Mouse (Mus musculus): ENCODE measurements around the gene Orai2. TPM values are rescaled to one million over a fixed set of nuclear protein-coding genes. Genes with fewer than 3 reads are reported as not detected.
"Not testable (repeated sequence)": the region's sequence is repeated elsewhere in the genome, so short reads cannot be mapped to it uniquely, and the experiment has no call there.

Gene Orai2
- polyA plus RNA-seq, 1 experiment from 2014 or later = 8.4 TPM

DNA sequence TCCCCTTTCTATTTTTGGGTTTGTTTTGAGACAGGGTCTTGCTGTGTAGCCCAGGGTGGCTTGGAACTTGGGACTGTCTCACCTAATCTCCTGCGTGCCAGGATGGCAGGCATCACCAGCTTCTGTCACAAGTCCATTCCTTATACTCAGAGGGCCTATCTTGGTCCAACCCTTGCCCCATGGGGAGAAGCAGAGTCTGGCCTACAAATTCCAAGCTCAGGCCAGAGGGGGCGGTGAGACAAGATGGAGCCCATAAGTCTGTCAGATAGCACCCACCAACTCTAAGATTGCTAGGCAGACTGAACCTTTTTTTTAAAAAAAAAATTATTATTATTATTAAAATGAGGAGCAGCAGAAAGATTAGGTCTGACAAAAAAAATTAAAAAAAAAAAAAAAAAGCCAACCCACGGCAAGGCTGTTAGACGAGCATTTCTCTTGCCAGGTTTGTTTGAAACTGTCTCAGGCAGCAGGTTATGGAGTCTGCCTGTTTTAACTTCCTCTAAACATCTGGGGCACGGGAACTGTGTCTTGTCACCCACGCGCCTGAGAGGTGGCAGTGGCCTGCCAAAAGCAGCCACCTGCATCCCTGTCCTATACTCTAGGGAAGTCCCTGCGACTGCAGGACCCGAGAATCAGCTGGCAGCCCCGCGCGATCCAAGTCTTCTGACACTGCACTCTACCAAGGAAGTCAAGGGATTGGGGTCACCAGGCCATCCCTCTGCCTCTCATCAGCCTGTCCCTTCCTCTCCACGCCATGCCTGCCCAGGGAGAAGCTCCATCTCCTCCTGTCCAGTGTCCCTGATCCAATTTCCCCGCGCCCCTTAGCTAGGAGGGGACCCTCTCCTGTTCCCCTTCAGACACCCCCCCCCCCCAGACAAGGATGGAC, 644 bp downstream of the Orai2 start:
- H3K9ac ChIP-seq (ENCODE audit: low read length) = peak overlapping the region; percentile 68
- ATAC-seq (replicated peaks; ENCODE audit: low FRiP score) (peak; percentile 35; the same call in 1 of the 2 replicates), DNase-seq (ENCODE audit: low spot score) (no peak)

DNA sequence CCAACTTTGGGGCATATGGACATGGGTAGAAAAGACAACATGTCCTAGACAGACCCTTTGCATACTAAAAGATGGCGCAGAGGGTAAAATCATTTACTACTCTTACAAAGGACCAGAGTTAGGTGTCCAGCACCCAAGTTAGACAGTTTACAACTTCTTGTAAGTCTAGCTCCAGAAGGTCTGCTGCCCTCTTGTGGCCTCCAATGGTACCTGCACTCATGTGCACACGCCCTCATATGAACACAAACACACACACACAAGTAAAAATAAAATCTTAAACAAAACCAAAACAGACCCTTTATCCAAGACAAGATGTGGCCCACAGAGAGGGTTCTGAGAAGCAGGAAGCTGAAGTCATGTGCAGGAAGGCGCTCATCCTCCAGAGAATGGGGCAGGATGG, 2.4 kb downstream of the Orai2 start:
- Histone ChIP-seq H3K4me3 (ENCODE audit: low read depth, low read length) (no peak overlapping the region), H3K36me3 (ENCODE audit: control insufficient read depth, insufficient read depth, low read length) (no peaks in the 10 kb centered on the region), H3K27me3 (ENCODE audit: control insufficient read depth, insufficient read depth, low read length) (no peaks in the 10 kb centered on the region), H3K4me2 (ENCODE audit: low read depth, low read length, severe bottlenecking) (no peak overlapping the region), H3K4me1 (replicated peaks; ENCODE audit: control insufficient read depth, insufficient read depth, low read length) (peaks cover 3% of the 10 kb centered on the region; the same call in 1 of the 2 replicates), H3K9me3 (ENCODE audit: control insufficient read depth, low read length) (peaks cover 2% of the 10 kb centered on the region; the same call in 1 of the 2 replicates), H3K9ac (ENCODE audit: low read length) (no peak overlapping the region), H3K27ac (ENCODE audit: low read depth, low read length) (no peak overlapping the region)
- 91% methylated on average over 3 of the region's 3 CpGs for WGBS
- DNase-seq (ENCODE audit: low spot score) (no peak), ATAC-seq (replicated peaks; ENCODE audit: low FRiP score) (no peak)

More for the DNA sequence above, 644 bp downstream of the Orai2 start:
- no peaks in the 10 kb centered on the region for H3K36me3 ChIP-seq (ENCODE audit: control insufficient read depth, insufficient read depth, low read length)
- H3K9me3 ChIP-seq (ENCODE audit: control insufficient read depth, low read length) = peaks cover 2% of the 10 kb centered on the region; the same call in 1 of the 2 replicates
- WGBS = 15% methylated on average over 15 of the region's 15 CpGs
- H3K27ac ChIP-seq (ENCODE audit: low read depth, low read length) = no peak overlapping the region
- peaks cover 3% of the 10 kb centered on the region; the same call in 1 of the 2 replicates for H3K4me1 ChIP-seq (replicated peaks; ENCODE audit: control insufficient read depth, insufficient read depth, low read length)
- H3K4me3 ChIP-seq (ENCODE audit: low read depth, low read length) = peak overlapping the region; percentile 55
- no peaks in the 10 kb centered on the region for H3K27me3 ChIP-seq (ENCODE audit: control insufficient read depth, insufficient read depth, low read length)
- peak overlapping the region; percentile 92 for H3K4me2 ChIP-seq (ENCODE audit: low read depth, low read length, severe bottlenecking)

DNA sequence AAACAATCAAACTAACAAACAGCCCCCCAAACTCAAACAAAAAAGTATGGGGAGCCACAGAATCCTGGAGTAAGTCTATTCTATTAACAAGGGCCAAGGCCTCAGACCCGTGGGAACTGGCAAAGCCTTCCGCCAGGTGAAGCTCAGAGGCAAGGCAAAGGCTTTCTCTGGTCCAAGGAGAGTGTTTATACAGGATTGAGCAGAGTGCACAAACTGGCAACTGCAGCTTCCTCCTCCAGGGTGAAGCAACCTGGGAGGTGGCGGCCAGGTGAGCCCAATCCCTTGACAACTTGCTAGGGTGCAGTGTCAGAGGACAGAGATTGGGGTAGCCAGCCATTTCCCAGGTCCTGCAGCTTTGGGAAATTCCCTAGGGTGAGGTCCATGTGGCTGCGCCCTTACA, 3.2 kb downstream of the Orai2 start:
- Histone ChIP-seq H3K27ac (ENCODE audit: low read depth, low read length) (no peak overlapping the region), H3K36me3 (ENCODE audit: control insufficient read depth, insufficient read depth, low read length) (no peaks in the 10 kb centered on the region), H3K4me1 (replicated peaks; ENCODE audit: control insufficient read depth, insufficient read depth, low read length) (peaks cover 3% of the 10 kb centered on the region; the same call in 1 of the 2 replicates), H3K4me3 (ENCODE audit: low read depth, low read length) (no peak overlapping the region), H3K27me3 (ENCODE audit: control insufficient read depth, insufficient read depth, low read length) (no peaks in the 10 kb centered on the region), H3K4me2 (ENCODE audit: low read depth, low read length, severe bottlenecking) (no peak overlapping the region), H3K9ac (ENCODE audit: low read length) (no peak overlapping the region), H3K9me3 (ENCODE audit: control insufficient read depth, low read length) (peaks cover 2% of the 10 kb centered on the region; the same call in 1 of the 2 replicates)
- 90% methylated on average over 4 of the region's 4 CpGs for WGBS
- ATAC-seq (replicated peaks; ENCODE audit: low FRiP score) (no peak), DNase-seq (ENCODE audit: low spot score) (no peak)

DNA sequence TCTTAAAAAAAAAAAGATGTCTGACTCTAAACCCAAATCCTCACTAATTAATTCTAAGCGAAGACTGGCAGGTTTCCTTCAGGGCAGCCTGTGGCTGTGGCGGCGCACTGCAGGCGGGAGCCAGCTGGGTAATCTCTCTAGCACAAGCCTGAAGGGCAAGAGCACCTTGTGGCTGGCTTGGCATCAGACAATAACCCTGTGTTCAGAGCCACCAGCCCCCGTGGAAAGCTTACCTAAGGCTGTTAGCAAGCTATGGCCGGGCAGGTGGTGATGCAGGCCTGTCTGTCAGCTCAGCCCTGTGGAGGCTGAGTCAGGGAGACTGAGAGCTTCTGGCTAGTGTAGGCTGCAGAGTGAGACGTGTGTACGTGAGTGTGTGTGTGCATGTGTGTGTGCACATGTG, 5.3 kb downstream of the Orai2 start:
- Histone ChIP-seq H3K4me1 (replicated peaks; ENCODE audit: control insufficient read depth, insufficient read depth, low read length) (peaks cover 2% of the 10 kb centered on the region; the same call in 1 of the 2 replicates), H3K4me2 (ENCODE audit: low read depth, low read length, severe bottlenecking) (no peak overlapping the region), H3K36me3 (ENCODE audit: control insufficient read depth, insufficient read depth, low read length) (no peaks in the 10 kb centered on the region), H3K9ac (ENCODE audit: low read length) (no peak overlapping the region), H3K27me3 (ENCODE audit: control insufficient read depth, insufficient read depth, low read length) (no peaks in the 10 kb centered on the region), H3K27ac (ENCODE audit: low read depth, low read length) (no peak overlapping the region), H3K4me3 (ENCODE audit: low read depth, low read length) (no peak overlapping the region), H3K9me3 (ENCODE audit: control insufficient read depth, low read length) (peaks cover 2% of the 10 kb centered on the region; the same call in 1 of the 2 replicates)
- WGBS = 80% methylated on average over 8 of the region's 8 CpGs
- DNase-seq (ENCODE audit: low spot score) = no peak
- ATAC-seq (replicated peaks; ENCODE audit: low FRiP score) = no peak

DNA sequence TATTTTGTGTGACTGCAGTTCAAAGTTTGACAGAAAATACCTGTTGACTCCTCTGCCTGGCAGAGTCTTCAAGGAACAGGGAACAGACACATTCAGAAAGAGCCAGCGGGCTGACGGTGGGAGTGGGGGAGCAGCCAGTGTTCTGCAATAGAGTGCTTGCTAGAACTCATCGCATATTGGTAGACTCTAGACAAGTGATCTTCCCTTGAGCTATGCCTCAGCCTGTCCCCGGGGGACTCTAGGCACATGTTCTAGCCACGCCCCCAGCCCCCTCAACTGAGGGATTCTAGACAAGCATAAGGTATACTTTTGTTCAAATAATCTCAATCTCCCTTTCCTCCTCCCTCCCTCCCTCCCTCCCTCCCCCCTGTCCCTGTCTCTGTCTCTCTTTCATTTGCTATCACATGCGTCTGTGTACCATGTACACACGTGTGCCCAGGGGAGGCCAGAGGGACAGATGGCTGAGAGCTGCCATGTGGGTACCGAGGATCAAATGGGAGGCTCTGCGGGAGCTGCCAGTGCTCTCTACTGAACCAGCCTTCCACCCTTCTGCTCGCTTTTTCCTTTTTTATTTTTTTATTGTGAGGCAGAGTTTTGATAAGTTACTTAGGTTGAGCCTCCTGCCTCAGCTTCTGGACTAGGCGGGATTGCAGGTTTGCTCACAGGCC, 6.6 kb downstream of the Orai2 start:
- H3K27ac ChIP-seq (ENCODE audit: low read depth, low read length) = no peak overlapping the region
- H3K9me3 ChIP-seq (ENCODE audit: control insufficient read depth, low read length) = peaks cover 2% of the 10 kb centered on the region; the same call in 1 of the 2 replicates
- H3K27me3 ChIP-seq (ENCODE audit: control insufficient read depth, insufficient read depth, low read length) = no peaks in the 10 kb centered on the region
- H3K9ac ChIP-seq (ENCODE audit: low read length) = no peak overlapping the region
- H3K4me3 ChIP-seq (ENCODE audit: low read depth, low read length) = no peak overlapping the region
- no peaks in the 10 kb centered on the region for H3K4me1 ChIP-seq (replicated peaks; ENCODE audit: control insufficient read depth, insufficient read depth, low read length)
- H3K4me2 ChIP-seq (ENCODE audit: low read depth, low read length, severe bottlenecking) = no peak overlapping the region
- DNase-seq (ENCODE audit: low spot score) (no peak), ATAC-seq (replicated peaks; ENCODE audit: low FRiP score) (no peak)
- WGBS = 82% methylated on average over 11 of the region's 11 CpGs
- no peaks in the 10 kb centered on the region for H3K36me3 ChIP-seq (ENCODE audit: control insufficient read depth, insufficient read depth, low read length)

DNA sequence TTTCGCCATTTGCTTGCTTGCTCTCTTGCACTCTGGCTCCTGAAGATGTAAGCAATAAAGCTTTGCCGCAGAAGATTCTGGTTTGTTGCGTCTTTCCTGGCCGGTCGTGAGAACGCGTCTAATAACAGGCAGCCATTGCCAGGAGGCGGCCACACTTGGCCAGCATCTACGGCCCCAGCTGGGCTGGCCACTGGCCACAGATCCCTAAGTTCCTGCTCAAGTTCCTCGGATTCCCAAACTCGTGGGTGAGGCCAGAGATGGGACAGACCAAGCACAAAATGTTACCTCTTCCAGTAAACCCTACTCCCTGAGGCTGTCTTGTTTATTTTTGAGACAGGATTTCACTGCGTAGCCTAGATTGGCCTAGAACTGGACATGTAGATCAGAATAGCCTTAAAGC, 10.4 kb downstream of the Orai2 start:
- not testable (repeated sequence) for H3K9ac ChIP-seq (ENCODE audit: low read length); H3K4me2 ChIP-seq (ENCODE audit: low read depth, low read length, severe bottlenecking); DNase-seq (ENCODE audit: low spot score); ATAC-seq (replicated peaks; ENCODE audit: low FRiP score); H3K27ac ChIP-seq (ENCODE audit: low read depth, low read length); H3K4me1 ChIP-seq (replicated peaks; ENCODE audit: control insufficient read depth, insufficient read depth, low read length); H3K9me3 ChIP-seq (ENCODE audit: control insufficient read depth, low read length); H3K27me3 ChIP-seq (ENCODE audit: control insufficient read depth, insufficient read depth, low read length); H3K4me3 ChIP-seq (ENCODE audit: low read depth, low read length); H3K36me3 ChIP-seq (ENCODE audit: control insufficient read depth, insufficient read depth, low read length)
- WGBS = 91% methylated on average over 11 of the region's 12 CpGs

DNA sequence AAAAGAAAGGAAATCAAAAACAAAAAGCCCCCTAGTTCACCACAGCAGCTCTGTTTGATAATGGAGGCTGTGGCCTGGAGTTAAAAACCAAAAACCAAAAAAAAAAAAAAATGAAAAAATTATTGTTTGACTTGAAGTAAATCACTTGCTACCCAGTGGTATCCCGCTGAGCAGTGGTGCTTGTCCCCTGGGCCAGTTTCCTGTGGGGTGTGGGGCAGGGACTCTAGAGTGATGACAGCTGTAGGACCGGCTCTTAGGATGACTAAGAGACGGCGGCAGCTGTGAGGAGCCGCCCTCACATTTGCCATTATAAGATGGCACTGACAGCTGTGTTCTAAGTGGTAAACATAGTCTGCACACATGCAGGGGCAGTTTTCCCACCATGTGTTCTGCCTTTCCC, 15.1 kb downstream of the Orai2 start:
- Histone ChIP-seq H3K4me3 (ENCODE audit: low read depth, low read length) (no peak overlapping the region), H3K4me1 (replicated peaks; ENCODE audit: control insufficient read depth, insufficient read depth, low read length) (no peaks in the 10 kb centered on the region), H3K36me3 (ENCODE audit: control insufficient read depth, insufficient read depth, low read length) (no peaks in the 10 kb centered on the region), H3K9ac (ENCODE audit: low read length) (no peak overlapping the region), H3K9me3 (ENCODE audit: control insufficient read depth, low read length) (no peaks in the 10 kb centered on the region), H3K27ac (ENCODE audit: low read depth, low read length) (no peak overlapping the region), H3K27me3 (ENCODE audit: control insufficient read depth, insufficient read depth, low read length) (no peaks in the 10 kb centered on the region), H3K4me2 (ENCODE audit: low read depth, low read length, severe bottlenecking) (no peak overlapping the region)
- WGBS = 89% methylated on average over 5 of the region's 5 CpGs
- ATAC-seq (replicated peaks; ENCODE audit: low FRiP score) = no peak
- DNase-seq (ENCODE audit: low spot score) = no peak

DNA sequence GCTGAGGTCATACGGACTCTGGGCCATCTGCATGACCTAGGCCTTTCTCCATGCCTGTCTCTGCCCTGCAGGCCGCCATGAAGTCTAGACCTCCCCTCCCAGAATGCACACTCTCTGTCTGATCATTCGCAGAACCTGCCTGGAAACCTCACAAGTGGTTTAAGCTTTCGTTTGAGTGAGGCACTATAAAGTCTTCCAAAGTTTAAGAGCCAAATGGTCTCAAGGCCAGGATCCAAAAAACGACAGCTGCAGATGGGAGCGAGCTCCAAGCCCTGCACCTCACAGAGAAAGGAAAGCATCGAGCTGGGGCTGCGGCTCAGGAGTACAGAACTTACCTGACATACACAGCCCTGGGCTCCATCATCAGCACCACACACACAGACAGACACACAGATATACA, 18.1 kb downstream of the Orai2 start:
- H3K4me3 ChIP-seq (ENCODE audit: low read depth, low read length) = no peak overlapping the region
- no peak overlapping the region for H3K27ac ChIP-seq (ENCODE audit: low read depth, low read length)
- no peak for DNase-seq (ENCODE audit: low spot score)
- no peak overlapping the region for H3K9ac ChIP-seq (ENCODE audit: low read length)
- no peaks in the 10 kb centered on the region for H3K36me3 ChIP-seq (ENCODE audit: control insufficient read depth, insufficient read depth, low read length)
- no peak for ATAC-seq (replicated peaks; ENCODE audit: low FRiP score)
- WGBS = 84% methylated on average over 8 of the region's 8 CpGs
- no peaks in the 10 kb centered on the region for H3K27me3 ChIP-seq (ENCODE audit: control insufficient read depth, insufficient read depth, low read length)
- H3K4me2 ChIP-seq (ENCODE audit: low read depth, low read length, severe bottlenecking) = no peak overlapping the region
- H3K9me3 ChIP-seq (ENCODE audit: control insufficient read depth, low read length) = no peaks in the 10 kb centered on the region
- no peaks in the 10 kb centered on the region for H3K4me1 ChIP-seq (replicated peaks; ENCODE audit: control insufficient read depth, insufficient read depth, low read length)

All from forebrain, embryonic 11.5 days (tissue).